Comparison of ENCODE assay signal across 22 mouse cellular contexts in genomic region chr6:7092094-7092493, GRCm38 (mm10).
"Had no signal": no experiment of that assay in that cellular context is flagged by ENCODE, and none has a peak within 500 bp of the region (broad histone marks: within the 10 kb centered on the region; RNA-seq: fewer than 3 reads in every experiment).

No protein-coding gene starts in this region.

- ATAC-seq: hindbrain, postnatal 0 days; intestine, embryonic 16.5 days; liver, embryonic 12.5 days had no signal

- H3K4me3 ChIP-seq: gastrocnemius, adult 2 months; heart, embryonic 10.5 days; heart, embryonic 12.5 days; hindbrain, embryonic 13.5 days; hindbrain, embryonic 15.5 days; limb, embryonic 13.5 days; limb, embryonic 15.5 days; liver, embryonic 12.5 days had no signal

- H3K36me3 ChIP-seq: heart, embryonic 10.5 days; heart, embryonic 12.5 days; hindbrain, embryonic 13.5 days; hindbrain, embryonic 15.5 days; limb, embryonic 13.5 days; limb, embryonic 15.5 days; liver, embryonic 12.5 days had no signal

- H3K4me2 ChIP-seq: heart, embryonic 12.5 days; hindbrain, embryonic 13.5 days; hindbrain, embryonic 15.5 days; limb, embryonic 13.5 days; limb, embryonic 15.5 days; liver, embryonic 12.5 days had no signal

- DNase-seq: gastrocnemius, adult 2 months; gastrocnemius, postnatal 10 days; gastrocnemius, postnatal 25 days; heart, adult 18-20 months; heart, postnatal 10 days; kidney, adult 11 months; kidney, adult 2 months; kidney, postnatal 36 days; layer of hippocampus, adult 9-11 months; layer of hippocampus, postnatal 36 days; left cerebral cortex, postnatal 4 days; lung, adult 18-20 months had no signal

- H3K27ac ChIP-seq: gastrocnemius, adult 2 months; heart, embryonic 10.5 days; hindbrain, embryonic 13.5 days; hindbrain, embryonic 15.5 days; hindbrain, postnatal 0 days; limb, embryonic 13.5 days; limb, embryonic 15.5 days; liver, embryonic 12.5 days; liver, embryonic 14.5 days had no signal

- H3K9ac ChIP-seq: heart, embryonic 12.5 days; hindbrain, embryonic 13.5 days; hindbrain, embryonic 15.5 days; limb, embryonic 13.5 days; limb, embryonic 15.5 days; liver, embryonic 12.5 days; liver, embryonic 14.5 days had no signal

- H3K27me3 ChIP-seq: heart, embryonic 12.5 days; hindbrain, embryonic 13.5 days; hindbrain, embryonic 15.5 days; limb, embryonic 13.5 days; limb, embryonic 15.5 days; liver, embryonic 12.5 days had no signal

- H3K4me1 ChIP-seq: heart, embryonic 10.5 days; heart, embryonic 12.5 days; hindbrain, embryonic 13.5 days; hindbrain, embryonic 15.5 days; limb, embryonic 15.5 days; liver, embryonic 12.5 days had no signal

- H3K9me3 ChIP-seq: heart, embryonic 10.5 days; hindbrain, embryonic 13.5 days; hindbrain, embryonic 15.5 days; limb, embryonic 13.5 days; limb, embryonic 15.5 days had no signal
